Mouse (Mus musculus): ENCODE data around the gene Rbfox3. TPM values are rescaled to one million over a fixed set of nuclear protein-coding genes. Genes with fewer than 3 reads are reported as not detected.

Gene Rbfox3
- polyA plus RNA-seq, 1 experiment, result not detected

DNA sequence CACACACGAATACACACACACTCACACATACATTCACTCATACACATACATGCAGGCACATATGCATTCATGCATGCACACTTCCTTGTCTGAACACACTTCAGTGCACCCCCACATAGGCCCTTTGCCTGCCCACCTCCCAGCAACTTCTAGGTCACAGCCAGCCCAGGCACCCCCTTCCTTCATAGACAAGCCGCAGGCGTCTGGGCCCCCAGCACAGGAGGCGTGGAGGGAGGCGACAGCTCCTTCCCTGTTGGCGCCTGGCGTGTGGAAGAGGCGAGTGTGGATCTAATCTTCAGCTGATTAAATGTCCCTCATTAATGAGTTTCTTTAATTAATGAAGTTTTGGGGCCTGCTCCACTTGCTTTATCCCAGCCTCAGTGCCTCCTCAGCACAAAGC is 381.1 kb downstream of the Rbfox3 start:
- no peak overlapping the region for H3K4me3 ChIP-seq
- no peaks in the 10 kb centered on the region for H3K79me2 ChIP-seq (ENCODE audit: control insufficient read depth, insufficient read depth)
- TF ChIP-seq POLR2A (IDR thresholded peaks at IDR 0.05; ENCODE audit: insufficient read length, low read depth), result no peak
- TF ChIP-seq USF1 (IDR thresholded peaks at IDR 0.05; ENCODE audit: low read depth), result no peak
- TF ChIP-seq SRF (IDR thresholded peaks at IDR 0.05; ENCODE audit: control insufficient read depth, insufficient read length, low read depth), result no peak
- no peak overlapping the region for H3ac ChIP-seq (ENCODE audit: control insufficient read depth, insufficient read length)
- no peaks in the 10 kb centered on the region for H3K27me3 ChIP-seq (ENCODE audit: control insufficient read depth, insufficient read depth, insufficient read length)
- no peak overlapping the region for H3K4me2 ChIP-seq (ENCODE audit: low read depth)
- H3K36me3 ChIP-seq (ENCODE audit: control insufficient read depth, insufficient read depth), result no peaks in the 10 kb centered on the region

DNA sequence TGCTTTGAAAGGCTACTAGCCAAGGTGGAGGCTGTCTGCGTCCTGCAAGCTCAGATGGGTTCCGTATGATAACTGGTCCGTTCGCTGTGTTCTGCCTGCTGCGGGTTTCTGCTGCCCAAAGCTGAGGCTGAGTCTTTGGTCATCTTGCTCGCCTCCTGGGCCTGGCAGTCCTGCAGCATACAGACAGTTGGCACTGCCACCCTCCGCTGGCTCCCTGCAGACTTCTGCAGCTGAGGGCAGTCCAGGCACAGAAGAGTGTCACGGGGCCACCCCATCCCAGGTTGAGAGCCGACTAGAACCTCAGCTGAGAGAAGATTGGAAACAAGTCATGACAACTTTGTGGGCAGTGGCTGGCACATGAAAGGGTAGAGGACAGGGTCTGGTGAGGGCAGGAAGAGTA is 382.6 kb downstream of the Rbfox3 start:
- H3K79me2 ChIP-seq (ENCODE audit: control insufficient read depth, insufficient read depth), result no peaks in the 10 kb centered on the region
- TF ChIP-seq MAX (IDR thresholded peaks at IDR 0.05; ENCODE audit: low read depth), result no peak
- H3ac ChIP-seq (ENCODE audit: control insufficient read depth, insufficient read length), result no peak overlapping the region
- no peaks in the 10 kb centered on the region for H3K27me3 ChIP-seq (ENCODE audit: control insufficient read depth, insufficient read depth, insufficient read length)
- no peak overlapping the region for H3K4me3 ChIP-seq
- no peak overlapping the region for H3K4me2 ChIP-seq (ENCODE audit: low read depth)
- H3K36me3 ChIP-seq (ENCODE audit: control insufficient read depth, insufficient read depth), result no peaks in the 10 kb centered on the region

DNA sequence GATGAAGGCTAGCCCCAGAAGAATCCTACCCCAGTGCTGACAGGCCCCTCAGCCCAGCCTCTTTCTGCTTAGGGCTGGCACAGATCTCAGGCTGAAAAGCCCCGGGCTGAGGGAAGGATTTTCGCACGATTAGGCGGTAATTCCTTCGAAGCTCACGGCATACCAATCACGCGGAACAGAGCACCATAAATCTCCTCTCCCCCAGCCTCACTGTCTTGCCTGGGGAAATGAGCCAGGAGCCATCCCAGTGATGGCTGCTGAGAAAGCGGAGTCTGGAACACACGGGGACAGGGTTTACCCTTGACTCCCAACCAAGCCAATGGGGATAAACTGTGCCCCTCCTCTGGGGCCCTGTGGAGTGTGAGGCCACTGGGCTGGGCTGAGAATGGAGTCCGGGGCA is 386.3 kb downstream of the Rbfox3 start:
- Histone ChIP-seq H3ac (ENCODE audit: control insufficient read depth, insufficient read length) (no peak overlapping the region), H3K27me3 (ENCODE audit: control insufficient read depth, insufficient read depth, insufficient read length) (no peaks in the 10 kb centered on the region), H3K4me3 (no peak overlapping the region), H3K79me2 (ENCODE audit: control insufficient read depth, insufficient read depth) (no peaks in the 10 kb centered on the region), H3K4me2 (ENCODE audit: low read depth) (no peak overlapping the region), H3K36me3 (ENCODE audit: control insufficient read depth, insufficient read depth) (no peaks in the 10 kb centered on the region)
- TF ChIP-seq TCF12 (IDR thresholded peaks at IDR 0.05; ENCODE audit: insufficient read depth, poor library complexity, severe bottlenecking), result no peak
- no peak for TF ChIP-seq MAX (IDR thresholded peaks at IDR 0.05; ENCODE audit: low read depth)
- no peak for TF ChIP-seq TCF3 (IDR thresholded peaks at IDR 0.05; ENCODE audit: insufficient read length, low read depth)
- no peak for TF ChIP-seq E2F4 (IDR thresholded peaks at IDR 0.05; ENCODE audit: insufficient read depth)
- no peak for TF ChIP-seq MYOD1 (IDR thresholded peaks at IDR 0.05; ENCODE audit: control insufficient read depth in 1 of 3, insufficient read length in 2 of 3, low read depth in 2 of 3)
- no peak for TF ChIP-seq CEBPB (IDR thresholded peaks at IDR 0.05; ENCODE audit: insufficient read depth, poor library complexity, severe bottlenecking)
- TF ChIP-seq USF1 (IDR thresholded peaks at IDR 0.05; ENCODE audit: low read depth), result no peak
- no peak for TF ChIP-seq MYOG (IDR thresholded peaks at IDR 0.05; ENCODE audit: control insufficient read depth in 1 of 3, insufficient read depth in 1 of 3, insufficient read length in 2 of 3, low read depth in 2 of 3)
- no peak for TF ChIP-seq REST (IDR thresholded peaks at IDR 0.05; ENCODE audit: insufficient read depth, insufficient read length)
- no peak for TF ChIP-seq POLR2A (IDR thresholded peaks at IDR 0.05; ENCODE audit: insufficient read length, low read depth)
- no peak for TF ChIP-seq SRF (IDR thresholded peaks at IDR 0.05; ENCODE audit: control insufficient read depth, insufficient read length, low read depth)
- no peak for TF ChIP-seq POLR2AphosphoS2 (IDR thresholded peaks at IDR 0.05; ENCODE audit: insufficient read length, low read depth)

DNA sequence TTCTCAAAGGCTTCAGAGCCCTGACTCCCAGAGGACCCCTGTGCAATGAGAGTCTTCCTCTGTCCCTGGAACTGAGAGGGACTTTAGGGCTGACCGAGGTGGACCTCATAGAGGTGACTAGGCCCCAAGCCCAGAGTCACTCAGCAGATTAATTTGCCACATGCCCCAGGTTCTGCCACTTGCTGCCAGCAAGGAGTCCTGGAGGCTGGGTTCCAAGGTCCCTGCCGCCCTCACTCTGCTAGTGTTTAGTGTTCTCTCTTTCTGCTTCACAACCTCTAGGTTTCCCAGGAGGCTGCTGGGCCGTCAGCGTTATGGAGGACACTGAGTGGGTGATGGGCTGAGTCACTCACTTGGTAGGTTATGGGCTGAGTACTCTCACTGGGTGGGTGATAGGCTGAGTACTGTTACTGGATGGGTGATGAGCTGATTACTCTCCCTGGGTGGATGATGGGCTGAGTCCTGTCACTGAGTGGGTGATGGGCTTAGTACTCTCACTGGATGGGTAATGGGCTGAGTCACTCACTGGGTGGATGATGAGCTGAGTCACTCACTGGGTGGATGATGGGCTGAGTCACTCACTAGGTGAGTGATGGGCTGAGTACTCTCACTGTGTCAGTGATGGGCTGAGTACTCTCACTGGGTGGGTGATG is 387.8 kb downstream of the Rbfox3 start:
- TF ChIP-seq TCF3 (IDR thresholded peaks at IDR 0.05; ENCODE audit: insufficient read length, low read depth) (no peak), MYOD1 (IDR thresholded peaks at IDR 0.05; ENCODE audit: control insufficient read depth in 1 of 3, insufficient read length in 2 of 3, low read depth in 2 of 3) (no peak), E2F4 (IDR thresholded peaks at IDR 0.05; ENCODE audit: insufficient read depth) (no peak), CEBPB (IDR thresholded peaks at IDR 0.05; ENCODE audit: insufficient read depth, poor library complexity, severe bottlenecking) (no peak), SRF (IDR thresholded peaks at IDR 0.05; ENCODE audit: control insufficient read depth, insufficient read length, low read depth) (no peak), REST (IDR thresholded peaks at IDR 0.05; ENCODE audit: insufficient read depth, insufficient read length) (no peak), MAX (IDR thresholded peaks at IDR 0.05; ENCODE audit: low read depth) (no peak), POLR2AphosphoS2 (IDR thresholded peaks at IDR 0.05; ENCODE audit: insufficient read length, low read depth) (no peak), POLR2A (IDR thresholded peaks at IDR 0.05; ENCODE audit: insufficient read length, low read depth) (no peak), TCF12 (IDR thresholded peaks at IDR 0.05; ENCODE audit: insufficient read depth, poor library complexity, severe bottlenecking) (no peak), MYOG (IDR thresholded peaks at IDR 0.05; ENCODE audit: control insufficient read depth in 1 of 3, insufficient read depth in 1 of 3, insufficient read length in 2 of 3, low read depth in 2 of 3) (no peak), USF1 (IDR thresholded peaks at IDR 0.05; ENCODE audit: low read depth) (no peak)
- no peak overlapping the region for H3ac ChIP-seq (ENCODE audit: control insufficient read depth, insufficient read length)
- H3K27me3 ChIP-seq (ENCODE audit: control insufficient read depth, insufficient read depth, insufficient read length), result no peaks in the 10 kb centered on the region
- H3K79me2 ChIP-seq (ENCODE audit: control insufficient read depth, insufficient read depth), result no peaks in the 10 kb centered on the region
- H3K4me2 ChIP-seq (ENCODE audit: low read depth), result no peak overlapping the region
- H3K4me3 ChIP-seq, result no peak overlapping the region
- no peaks in the 10 kb centered on the region for H3K36me3 ChIP-seq (ENCODE audit: control insufficient read depth, insufficient read depth)

DNA sequence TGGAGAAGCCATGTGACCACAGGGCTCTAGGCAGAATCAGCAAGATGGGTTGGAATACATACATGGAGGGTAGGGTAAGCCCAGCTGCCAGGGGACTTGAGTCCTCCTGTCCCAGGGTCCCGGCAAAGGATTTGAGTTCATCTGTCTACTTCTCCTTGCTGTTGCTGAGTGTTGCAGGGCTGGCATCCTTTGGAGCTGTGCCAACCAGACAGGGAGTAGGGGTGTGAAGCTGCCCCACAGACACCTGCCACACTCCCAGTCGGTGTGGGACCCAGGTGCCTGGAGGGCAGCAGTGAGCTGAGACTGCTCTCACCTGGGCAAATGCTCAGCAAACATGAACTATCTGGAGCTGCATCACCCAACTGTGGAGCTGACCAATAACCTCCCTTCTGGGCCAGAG is 390.5 kb downstream of the Rbfox3 start:
- Histone ChIP-seq H3ac (ENCODE audit: control insufficient read depth, insufficient read length) (no peak overlapping the region), H3K36me3 (ENCODE audit: control insufficient read depth, insufficient read depth) (no peaks in the 10 kb centered on the region), H3K79me2 (ENCODE audit: control insufficient read depth, insufficient read depth) (no peaks in the 10 kb centered on the region), H3K4me3 (no peak overlapping the region), H3K4me2 (ENCODE audit: low read depth) (no peak overlapping the region), H3K27me3 (ENCODE audit: control insufficient read depth, insufficient read depth, insufficient read length) (no peaks in the 10 kb centered on the region)
- TF ChIP-seq E2F4 (IDR thresholded peaks at IDR 0.05; ENCODE audit: insufficient read depth) (no peak), TCF3 (IDR thresholded peaks at IDR 0.05; ENCODE audit: insufficient read length, low read depth) (no peak), MAX (IDR thresholded peaks at IDR 0.05; ENCODE audit: low read depth) (no peak), TCF12 (IDR thresholded peaks at IDR 0.05; ENCODE audit: insufficient read depth, poor library complexity, severe bottlenecking) (no peak), POLR2A (IDR thresholded peaks at IDR 0.05; ENCODE audit: insufficient read length, low read depth) (no peak), CEBPB (IDR thresholded peaks at IDR 0.05; ENCODE audit: insufficient read depth, poor library complexity, severe bottlenecking) (no peak), POLR2AphosphoS2 (IDR thresholded peaks at IDR 0.05; ENCODE audit: insufficient read length, low read depth) (no peak), REST (IDR thresholded peaks at IDR 0.05; ENCODE audit: insufficient read depth, insufficient read length) (no peak), MYOD1 (IDR thresholded peaks at IDR 0.05; ENCODE audit: control insufficient read depth in 1 of 3, insufficient read length in 2 of 3, low read depth in 2 of 3) (no peak), SRF (IDR thresholded peaks at IDR 0.05; ENCODE audit: control insufficient read depth, insufficient read length, low read depth) (no peak), USF1 (IDR thresholded peaks at IDR 0.05; ENCODE audit: low read depth) (no peak), MYOG (IDR thresholded peaks at IDR 0.05; ENCODE audit: control insufficient read depth in 1 of 3, insufficient read depth in 1 of 3, insufficient read length in 2 of 3, low read depth in 2 of 3) (no peak)

Measured in myocyte (in vitro differentiated cells).